Mouse (Mus musculus) CD4-positive naive resting alpha-beta T cell, adult 76 days (primary cell): Measurements from ENCODE around the gene Zfp873. TPM values are rescaled to one million over a fixed set of nuclear protein-coding genes. Genes with fewer than 3 reads are reported as not detected.

Source experiments
- total RNA-seq: library from RNA; stranded (reverse); gene quantifications from one replicate; pipeline ENCODE4 v1.2.4, GENCODE M21; 2023

Gene Zfp873
- 3.5 TPM for total RNA-seq

DNA sequence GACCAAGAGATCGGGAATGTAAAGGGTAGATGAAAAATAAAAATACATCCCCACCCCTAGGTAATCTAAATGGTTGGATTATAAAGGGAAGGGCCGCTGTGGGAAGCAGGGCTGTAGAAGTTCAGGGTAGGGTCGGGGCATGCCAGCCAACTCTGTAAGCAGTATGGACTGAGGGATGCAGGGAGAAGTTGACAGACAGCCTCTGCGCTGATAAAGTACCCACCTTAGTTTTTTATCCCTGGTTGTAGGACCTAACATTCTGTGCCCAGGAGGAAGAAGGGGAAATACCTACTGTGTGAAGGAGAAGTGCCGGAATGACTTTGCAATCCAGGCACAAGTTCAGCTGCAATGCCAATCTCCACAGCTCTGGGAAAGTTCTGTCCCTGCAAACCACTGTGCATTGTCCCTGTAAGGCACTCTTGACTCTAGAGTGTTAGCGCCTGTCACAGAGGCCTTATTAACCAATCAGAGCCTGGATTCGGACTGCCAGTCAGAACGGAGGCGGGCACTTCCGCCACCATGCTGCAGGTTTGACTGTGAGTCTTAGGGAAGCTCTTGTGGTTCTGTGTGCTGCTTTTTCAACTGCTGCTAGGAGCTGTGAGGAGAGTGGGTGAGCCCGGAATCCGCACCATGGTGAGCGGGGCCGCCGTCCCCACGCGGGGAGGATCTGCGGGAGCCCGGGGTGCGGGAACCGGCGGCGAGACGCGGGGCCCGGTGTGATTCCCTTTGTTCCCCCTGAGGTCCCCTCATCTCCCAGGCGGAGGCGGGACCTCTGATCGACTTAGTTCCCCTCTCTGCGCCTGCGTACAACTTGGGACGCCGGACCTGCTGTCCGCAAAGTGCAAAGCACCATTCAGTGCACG lies at the start of gene Zfp873:
Zfp873 (plus strand) TSS at position 527 of the 863 bp plus-strand sequence.

DNA sequence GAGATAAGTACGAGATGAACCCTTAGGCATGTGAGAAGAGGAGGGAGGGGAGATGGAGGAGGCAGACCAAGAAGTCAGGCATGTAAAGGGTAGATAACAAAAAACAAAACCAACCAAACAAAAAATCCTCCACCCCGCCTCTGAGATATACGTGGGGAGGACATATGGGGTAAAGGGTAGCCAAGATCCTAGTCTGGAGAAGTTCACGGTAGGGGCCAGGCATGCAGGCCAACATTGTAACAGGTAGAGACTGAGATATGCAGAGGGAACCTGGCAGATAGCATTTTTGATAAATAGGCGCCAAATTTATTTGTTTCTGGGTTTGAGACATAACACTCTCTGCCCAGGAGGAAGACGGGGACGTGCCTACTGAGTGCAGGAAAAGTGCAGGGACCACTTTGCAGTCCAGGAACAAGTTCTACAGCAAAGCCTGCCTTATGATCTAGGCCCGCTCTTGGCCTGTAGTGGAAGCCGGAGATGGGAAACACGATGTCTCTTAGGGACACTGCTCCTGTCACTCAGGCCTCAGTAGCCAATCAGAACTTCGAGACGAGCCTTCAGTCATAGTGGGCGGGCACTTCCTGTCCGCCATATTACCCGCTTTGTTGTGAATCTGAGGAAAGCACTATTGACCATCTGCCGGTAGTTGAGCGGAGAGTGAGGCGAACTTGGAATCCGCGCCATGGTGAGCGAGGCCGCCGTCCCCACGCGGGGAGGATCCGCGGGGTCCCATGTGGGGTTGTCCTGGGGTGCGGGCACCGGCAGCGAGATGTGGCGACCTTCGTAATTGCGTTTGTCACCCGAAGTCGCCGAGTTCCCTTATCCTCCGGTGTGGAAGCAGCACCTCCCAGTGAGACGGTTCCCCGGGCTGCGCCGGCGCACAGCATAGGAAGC lies 35.1 kb downstream of the Zfp873 start, which contains the start of gene BC024063:
BC024063 (plus strand) TSS at position 626 of the 894 bp plus-strand sequence.

Other genes with a start within 250 kb of the Zfp873 start
- gene Gm4767, start 235.9 kb upstream of the Zfp873 start, total RNA-seq, result 0.73 TPM
- gene Gm32687, start 184.2 kb upstream of the Zfp873 start, total RNA-seq, result 2.6 TPM
- gene Zfp781, start 117.6 kb upstream of the Zfp873 start, total RNA-seq, result 2.8 TPM
- 3.0 TPM for gene BC024063, start 35.2 kb downstream of the Zfp873 start, total RNA-seq
- gene AU041133, start 79.9 kb downstream of the Zfp873 start, total RNA-seq, result 5.9 TPM
- 6.0 TPM for gene Zfp938, start 193.2 kb downstream of the Zfp873 start, total RNA-seq